Mouse (Mus musculus) intestine, postnatal 0 days (tissue): ENCODE measurements at regions not wholly inside any gene's neighbourhood (a gene's known extent, or its start where the extent isn't known, plus 50 kb on each side); places are given as distances from the start of the nearest gene placed in this dataset.

Experiments used
- ATAC-seq: fragments of 200-750 bp; cut with Nextera tagmentation; 2 replicates; pipeline ENCODE4 v1.8.0; 2017; ENCODE audit warnings: mild to moderate bottlenecking, moderate TSS enrichment, moderate library complexity
- H3K27ac ChIP-seq: fragments of 300-500 bp; sonication (generic); 2 replicates; pipeline ENCODE4 v1.5.1; 2014; ENCODE audit warnings: mild to moderate bottlenecking, low read depth, low read length, moderate library complexity
- H3K27me3 ChIP-seq: fragments of 300-500 bp; sonication (generic); replicated peaks from 2 replicates; pipeline ENCODE4 v1.6.1; 2014; ENCODE audit warnings: low read length, mixed read lengths; ENCODE audit not compliant: control insufficient read depth, insufficient read depth
- H3K36me3 ChIP-seq: fragments of 300-500 bp; sonication (generic); 2 replicates; pipeline ENCODE4 v1.6.1; 2014; ENCODE audit warnings: mild to moderate bottlenecking, moderate library complexity; ENCODE audit not compliant: control insufficient read depth, insufficient read depth
- H3K4me1 ChIP-seq: fragments of 300-500 bp; sonication (generic); replicated peaks from 2 replicates; pipeline ENCODE4 v1.6.1; 2014; ENCODE audit warnings: antibody characterized with exemption, low read length, mixed read lengths; ENCODE audit not compliant: control insufficient read depth, insufficient read depth
- H3K4me2 ChIP-seq: fragments of 300-500 bp; sonication (generic); replicated peaks from 2 replicates; pipeline ENCODE4 v1.6.1; 2014; ENCODE audit warnings: low read depth, mild to moderate bottlenecking, moderate library complexity
- H3K4me3 ChIP-seq: fragments of 300-500 bp; sonication (generic); 2 replicates; pipeline ENCODE4 v1.5.1; 2014; ENCODE audit warnings: low read depth, low read length
- H3K9ac ChIP-seq: fragments of 300-500 bp; sonication (generic); 2 replicates; pipeline ENCODE4 v1.6.1; 2014; ENCODE audit warnings: mild to moderate bottlenecking, low read depth, low read length
- H3K9me3 ChIP-seq: fragments of 300-500 bp; sonication (generic); 2 replicates; pipeline ENCODE4 v1.6.1; 2016; ENCODE audit warnings: mixed run types; ENCODE audit not compliant: control insufficient read depth
- CTCF ChIP-seq: sonication (generic); IDR thresholded peaks from 2 replicates; pipeline ENCODE4 v1.5.1; 2016; ENCODE audit warnings: low read depth, mild to moderate bottlenecking, control low read depth, antibody characterized with exemption, moderate library complexity
- WGBS: fragments of 180-500 bp; shearing (Covaris S2); extraction: QIAGEN DNeasy Blood & Tissue Kit; methylation state at CpG from one replicate; pipeline ENCODE4 v1.1.7; 2014; 5-methylcytosine and 5-hydroxymethylcytosine counted together

DNA sequence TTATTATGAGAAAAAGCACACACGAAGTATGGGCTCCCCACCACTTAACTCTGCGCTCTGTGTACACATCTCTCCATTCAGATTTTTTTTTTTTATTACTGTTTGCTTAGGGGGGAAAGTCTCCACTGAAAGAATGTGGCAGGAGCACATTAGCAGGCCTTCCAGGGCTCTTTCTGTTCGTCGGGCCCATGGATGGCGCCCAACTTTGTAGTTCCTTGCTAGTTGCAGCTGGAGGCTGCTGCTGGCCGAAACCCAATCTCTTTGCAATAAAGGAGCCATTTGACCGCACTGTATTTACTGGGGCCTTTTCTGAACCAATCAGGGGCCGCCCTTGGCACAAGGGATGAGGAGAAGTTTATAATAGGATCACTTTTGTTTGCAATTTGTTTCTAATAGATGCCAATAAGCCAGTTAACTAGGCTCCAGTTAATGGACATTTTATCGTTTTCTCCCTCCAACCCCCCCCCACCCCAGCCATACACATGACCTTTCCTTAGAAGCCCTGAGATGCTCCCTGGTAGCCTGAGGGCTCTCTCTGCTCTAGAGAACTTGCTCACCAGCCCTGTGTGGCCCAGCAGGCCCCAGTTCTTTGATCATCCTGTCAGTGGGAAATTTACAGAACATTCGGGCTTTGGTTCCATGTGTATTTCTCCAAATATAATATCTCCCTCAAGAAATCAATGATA lies 104.3 kb downstream of the Evx1 start:
- H3K4me2 ChIP-seq: no peak overlapping the region
- no peaks in the 10 kb centered on the region; the same call in 1 of the 2 replicates for H3K4me1 ChIP-seq
- no peak for TF ChIP-seq CTCF

DNA sequence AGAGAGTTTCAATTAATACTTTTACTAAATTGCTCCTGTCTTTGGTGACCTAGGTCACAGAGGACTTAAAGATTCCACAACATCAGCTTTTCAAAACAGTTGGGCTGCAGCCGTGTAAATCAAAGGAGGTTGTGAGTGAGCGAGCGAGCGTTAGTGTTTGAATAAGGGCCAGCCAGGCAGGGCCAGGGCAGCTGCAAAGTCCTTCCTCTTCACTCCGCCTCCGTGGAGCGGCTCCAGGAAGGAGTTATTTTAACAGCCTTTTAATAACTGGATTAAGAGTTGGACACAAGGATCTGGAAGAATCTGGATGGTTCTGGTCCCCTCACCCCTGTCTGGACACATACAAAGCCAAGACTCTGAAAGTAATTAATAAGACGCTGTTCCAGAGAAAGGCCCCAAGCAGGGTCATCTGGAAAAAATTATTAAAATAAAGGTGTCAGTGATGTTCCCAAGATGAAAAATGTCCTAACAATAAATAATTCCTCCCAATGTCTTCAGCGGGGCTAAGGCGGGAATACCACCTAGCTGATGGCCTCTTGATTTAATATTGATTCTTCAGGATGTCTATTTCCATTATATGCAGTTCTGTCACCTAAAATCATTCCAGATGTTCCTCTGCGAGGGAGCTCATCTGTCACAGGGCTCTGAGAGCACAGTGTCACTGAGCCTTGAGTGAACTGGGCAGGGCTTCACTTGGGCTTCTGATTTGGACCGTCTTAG lies 105.3 kb downstream of the Evx1 start:
- no peak overlapping the region for H3K9ac ChIP-seq
- H3K4me1 ChIP-seq: no peaks in the 10 kb centered on the region; the same call in 1 of the 2 replicates
- WGBS: 27% methylated on average over 12 of the region's 12 CpGs
- H3K27me3 ChIP-seq: 0 out of 2 replicates have a peak, but pooled peaks cover 2% of the 10 kb centered on the region
- H3K4me2 ChIP-seq: no peak overlapping the region
- no peak for ATAC-seq
- H3K36me3 ChIP-seq: no peaks in the 10 kb centered on the region
- H3K27ac ChIP-seq: no peak overlapping the region
- TF ChIP-seq CTCF: no peak
- H3K9me3 ChIP-seq: no peaks in the 10 kb centered on the region
- H3K4me3 ChIP-seq: no peak overlapping the region

More for the DNA sequence above, 104.3 kb downstream of the Evx1 start:
- H3K36me3 ChIP-seq: no peaks in the 10 kb centered on the region
- 25% methylated on average over 10 of the region's 10 CpGs for WGBS
- H3K27ac ChIP-seq: no peak overlapping the region
- H3K9me3 ChIP-seq: no peaks in the 10 kb centered on the region
- no peak overlapping the region for H3K4me3 ChIP-seq
- no peak for ATAC-seq
- no peak overlapping the region for H3K9ac ChIP-seq
- 0 out of 2 replicates have a peak, but pooled peaks cover 2% of the 10 kb centered on the region for H3K27me3 ChIP-seq

DNA sequence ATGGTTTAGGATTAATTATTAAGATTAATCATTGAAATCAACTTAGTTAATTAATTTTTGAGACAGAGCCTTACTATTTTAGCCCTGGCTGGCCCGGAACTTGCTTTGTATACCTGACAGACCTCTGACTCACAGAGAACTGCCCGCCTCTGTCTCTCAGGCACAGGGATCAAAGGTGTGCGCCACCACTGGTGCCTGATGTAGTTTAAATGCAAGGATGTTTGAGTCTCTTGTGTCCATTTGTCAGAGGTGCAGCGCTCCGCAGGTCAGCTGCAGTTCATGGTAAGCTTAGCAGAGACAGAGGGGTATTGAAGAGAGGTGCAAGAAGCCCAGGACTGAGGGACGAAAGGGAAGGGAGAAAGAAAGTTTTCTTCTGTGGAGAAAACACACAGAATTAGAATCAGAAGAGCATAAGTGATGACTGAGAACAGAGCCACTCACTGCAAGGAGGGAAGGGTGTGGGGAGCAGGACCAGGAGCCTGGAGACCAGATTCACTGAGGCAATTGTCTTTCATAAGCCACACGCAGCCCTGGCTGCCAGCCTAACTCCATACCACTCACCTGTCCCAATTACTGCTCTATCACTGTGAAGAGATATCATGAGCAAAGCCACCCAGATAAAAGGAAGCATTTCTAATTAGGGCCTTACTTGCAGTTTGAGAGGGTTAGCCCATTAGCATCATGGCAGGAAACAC lies 107.1 kb downstream of the Evx1 start:
- no peak overlapping the region for H3K4me3 ChIP-seq
- 90% methylated on average over 7 of the region's 7 CpGs for WGBS

DNA sequence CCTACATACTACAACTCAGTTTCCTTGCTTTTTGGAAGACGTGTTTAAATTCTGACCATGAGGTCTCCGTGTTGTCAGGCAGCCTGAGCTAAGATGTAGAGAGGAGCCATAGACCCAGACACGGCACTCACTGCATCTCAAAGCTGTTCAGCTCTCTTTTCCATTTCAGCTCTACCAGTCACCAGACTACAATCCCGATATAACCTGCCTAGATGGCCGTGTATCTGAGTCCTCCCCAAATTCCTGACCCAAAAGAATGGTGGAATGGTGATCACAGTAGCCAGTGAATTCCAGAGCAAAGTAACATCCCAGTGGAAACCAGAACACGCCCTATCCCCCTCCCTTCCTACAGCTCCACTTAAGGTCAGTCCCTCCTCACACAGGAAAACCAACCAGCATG lies 108.5 kb downstream of the Evx1 start:
- Histone ChIP-seq H3K36me3 (no peaks in the 10 kb centered on the region), H3K27me3 (0 out of 2 replicates have a peak, but pooled peaks cover 2% of the 10 kb centered on the region), H3K4me2 (no peak overlapping the region), H3K4me3 (no peak overlapping the region), H3K9ac (no peak overlapping the region), H3K27ac (no peak overlapping the region), H3K4me1 (no peaks in the 10 kb centered on the region; the same call in 1 of the 2 replicates), H3K9me3 (no peaks in the 10 kb centered on the region)
- no peak for TF ChIP-seq CTCF
- 90% methylated on average over 6 of the region's 6 CpGs for WGBS
- ATAC-seq: no peak

More for the DNA sequence above, 107.1 kb downstream of the Evx1 start:
- Histone ChIP-seq H3K27me3 (0 out of 2 replicates have a peak, but pooled peaks cover 2% of the 10 kb centered on the region), H3K27ac (no peak overlapping the region), H3K9ac (no peak overlapping the region), H3K9me3 (no peaks in the 10 kb centered on the region), H3K36me3 (no peaks in the 10 kb centered on the region), H3K4me1 (no peaks in the 10 kb centered on the region; the same call in 1 of the 2 replicates), H3K4me2 (no peak overlapping the region)
- no peak for TF ChIP-seq CTCF
- no peak for ATAC-seq

DNA sequence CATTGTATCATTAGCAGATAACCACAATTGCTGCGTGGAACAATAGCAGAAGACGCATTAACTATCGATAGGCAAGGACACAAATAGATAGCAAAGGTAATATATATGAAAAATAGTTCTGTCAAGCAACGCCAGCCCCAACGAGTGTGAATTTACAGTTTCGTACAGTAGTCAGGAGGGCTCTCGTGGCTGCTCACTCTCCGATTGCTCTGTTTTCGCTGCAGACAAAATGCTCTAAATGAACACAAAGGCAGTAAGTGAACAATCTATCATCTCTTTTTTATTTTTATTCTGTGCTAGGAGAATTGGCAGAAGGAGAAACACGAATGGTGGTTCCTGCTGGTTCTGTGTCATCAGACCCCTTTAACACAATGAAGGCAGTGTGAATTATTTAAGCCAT lies 109.4 kb downstream of the Evx1 start:
- no peak overlapping the region for H3K4me3 ChIP-seq
- ATAC-seq: no peak
- 59% methylated on average over 10 of the region's 10 CpGs for WGBS
- H3K36me3 ChIP-seq: no peaks in the 10 kb centered on the region
- H3K4me2 ChIP-seq: no peak overlapping the region
- no peak overlapping the region for H3K9ac ChIP-seq
- no peaks in the 10 kb centered on the region for H3K9me3 ChIP-seq
- TF ChIP-seq CTCF: no peak
- 0 out of 2 replicates have a peak, but pooled peaks cover 2% of the 10 kb centered on the region for H3K27me3 ChIP-seq
- no peaks in the 10 kb centered on the region for H3K4me1 ChIP-seq
- no peak overlapping the region for H3K27ac ChIP-seq

DNA sequence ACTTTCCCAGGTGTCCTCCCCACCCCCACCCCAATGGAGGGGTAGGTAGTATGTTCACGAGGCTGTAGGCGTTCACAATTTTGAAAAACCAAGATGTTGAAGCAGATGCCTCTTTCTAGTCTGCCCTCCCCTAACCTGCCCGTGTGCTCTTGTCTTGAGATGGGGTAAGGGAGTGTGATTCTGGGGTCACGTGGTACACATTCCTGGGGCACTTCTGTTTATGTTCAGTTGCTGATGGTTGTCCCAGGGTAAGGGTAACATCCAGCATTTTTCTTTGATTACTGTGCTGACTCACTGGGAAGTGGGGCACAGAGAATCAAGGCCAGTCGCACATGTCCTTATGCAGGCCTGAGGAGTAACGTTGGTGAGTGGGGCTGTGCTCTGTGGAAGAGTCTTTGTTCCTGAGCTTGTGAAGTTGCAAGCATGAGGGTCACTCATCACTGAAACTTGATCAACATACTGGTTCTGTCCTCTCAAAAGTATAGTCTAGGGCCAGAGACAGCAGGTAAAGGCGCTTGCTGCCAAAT lies 110.3 kb downstream of the Evx1 start:
- ATAC-seq: no peak
- no peaks in the 10 kb centered on the region for H3K36me3 ChIP-seq
- whole genome bisulfite sequencing: 74% methylated on average over 7 of the region's 7 CpGs

More for the DNA sequence above, 110.3 kb downstream of the Evx1 start:
- Histone ChIP-seq H3K27me3 (0 out of 2 replicates have a peak, but pooled peaks cover 2% of the 10 kb centered on the region), H3K27ac (no peak overlapping the region), H3K4me1 (no peaks in the 10 kb centered on the region), H3K9ac (no peak overlapping the region), H3K4me3 (no peak overlapping the region), H3K9me3 (no peaks in the 10 kb centered on the region), H3K4me2 (no peak overlapping the region)
- no peak for TF ChIP-seq CTCF
